ENCODE assay signal across 19 mouse cellular contexts in genomic region chr3:122535938-122536703, GRCm38 (mm10).
DNase-seq lines count a peak whose midpoint lies in the region; ATAC-seq and TF ChIP-seq lines count a peak whose summit lies in the region.
"Had no signal": no experiment of that assay in that cellular context is flagged by ENCODE, and none has a peak within 500 bp of the region (broad histone marks: within the 10 kb centered on the region; RNA-seq: fewer than 3 reads in every experiment).

No protein-coding gene starts in this region.

- 0 out of 2 replicates have a peak, but pooled peaks have one; percentile 36 for ATAC-seq in forebrain, postnatal 0 days
- ATAC-seq in forebrain, embryonic 16.5 days = no peak
- ATAC-seq in midbrain, embryonic 13.5 days = peak; percentile 51
- no peak; the same call in 1 of the 2 replicates for ATAC-seq in midbrain, embryonic 14.5 days (ENCODE audit: low FRiP score, low TSS enrichment)
- ATAC-seq in intestine, embryonic 15.5 days = peak; percentile 41; the same call in 1 of the 2 replicates
- peak; percentile 42; the same call in 1 of the 2 replicates for ATAC-seq in stomach, embryonic 14.5 days (ENCODE audit: insufficient number of reproducible peaks, insufficient read depth, low FRiP score, low read depth)
- ATAC-seq: forebrain, embryonic 14.5 days had no signal

- H3K27ac ChIP-seq in forebrain, postnatal 0 days (ENCODE audit: low read depth, low read length) = no peak overlapping the region
- no peak overlapping the region for H3K27ac ChIP-seq in forebrain, embryonic 16.5 days (ENCODE audit: low read length)
- H3K27ac ChIP-seq in midbrain, embryonic 13.5 days = no peak overlapping the region
- no peak overlapping the region for H3K27ac ChIP-seq in midbrain, embryonic 14.5 days (replicated peaks; ENCODE audit: low read depth, low read length)
- H3K27ac ChIP-seq in intestine, embryonic 15.5 days = no peak overlapping the region; the same call in 1 of the 2 replicates
- H3K27ac ChIP-seq in stomach, embryonic 14.5 days (ENCODE audit: low read length) = no peak overlapping the region
- H3K27ac ChIP-seq: kidney, embryonic 15.5 days; liver, embryonic 14.5 days; lung, embryonic 15.5 days had no signal

- H3K4me2 ChIP-seq in forebrain, postnatal 0 days (ENCODE audit: low read depth) = no peak overlapping the region
- H3K4me2 ChIP-seq in forebrain, embryonic 16.5 days (ENCODE audit: low read length) = no peak overlapping the region
- H3K4me2 ChIP-seq in midbrain, embryonic 13.5 days (replicated peaks) = no peak overlapping the region
- no peak overlapping the region for H3K4me2 ChIP-seq in midbrain, embryonic 14.5 days (ENCODE audit: low read length)
- no peak overlapping the region for H3K4me2 ChIP-seq in intestine, embryonic 15.5 days (replicated peaks)
- no peak overlapping the region for H3K4me2 ChIP-seq in stomach, embryonic 14.5 days (replicated peaks; ENCODE audit: low read depth, low read length)
- H3K4me2 ChIP-seq: kidney, embryonic 15.5 days; lung, embryonic 15.5 days had no signal

- no peak overlapping the region for H3K4me3 ChIP-seq in forebrain, postnatal 0 days (ENCODE audit: low read depth, low read length)
- H3K4me3 ChIP-seq in forebrain, embryonic 16.5 days (replicated peaks; ENCODE audit: low read length) = no peak overlapping the region
- H3K4me3 ChIP-seq in midbrain, embryonic 13.5 days (replicated peaks) = no peak overlapping the region
- no peak overlapping the region for H3K4me3 ChIP-seq in midbrain, embryonic 14.5 days (replicated peaks; ENCODE audit: low read depth, low read length)
- no peak overlapping the region for H3K4me3 ChIP-seq in intestine, embryonic 15.5 days (replicated peaks)
- H3K4me3 ChIP-seq in stomach, embryonic 14.5 days (ENCODE audit: low read depth, low read length) = no peak overlapping the region
- H3K4me3 ChIP-seq: kidney, embryonic 15.5 days; lung, embryonic 15.5 days had no signal

- no peaks in the 10 kb centered on the region for H3K9me3 ChIP-seq in forebrain, postnatal 0 days (ENCODE audit: low read length)
- H3K9me3 ChIP-seq in forebrain, embryonic 16.5 days (ENCODE audit: control insufficient read depth, low read length) = no peaks in the 10 kb centered on the region
- no peaks in the 10 kb centered on the region for H3K9me3 ChIP-seq in midbrain, embryonic 13.5 days
- no peaks in the 10 kb centered on the region for H3K9me3 ChIP-seq in midbrain, embryonic 14.5 days (ENCODE audit: control insufficient read depth, low read length)
- H3K9me3 ChIP-seq in intestine, embryonic 15.5 days = no peaks in the 10 kb centered on the region
- no peaks in the 10 kb centered on the region for H3K9me3 ChIP-seq in stomach, embryonic 14.5 days (ENCODE audit: control insufficient read depth, low read depth, low read length)
- H3K9me3 ChIP-seq: kidney, embryonic 15.5 days; lung, embryonic 15.5 days had no signal

- H3K36me3 ChIP-seq in forebrain, postnatal 0 days (ENCODE audit: insufficient read depth) = peaks cover 38% of the 10 kb centered on the region
- peaks cover 16% of the 10 kb centered on the region for H3K36me3 ChIP-seq in forebrain, embryonic 16.5 days (ENCODE audit: control insufficient read depth, insufficient read depth)
- peaks cover 40% of the 10 kb centered on the region for H3K36me3 ChIP-seq in midbrain, embryonic 13.5 days
- peaks cover 41% of the 10 kb centered on the region for H3K36me3 ChIP-seq in midbrain, embryonic 14.5 days (ENCODE audit: control insufficient read depth, insufficient read depth, low read length)
- 0 out of 2 replicates have a peak, but pooled peaks cover 6% of the 10 kb centered on the region for H3K36me3 ChIP-seq in intestine, embryonic 15.5 days
- H3K36me3 ChIP-seq in stomach, embryonic 14.5 days (ENCODE audit: control insufficient read depth, insufficient read depth, low read length) = peaks cover 31% of the 10 kb centered on the region

- no peak overlapping the region for H3K9ac ChIP-seq in forebrain, postnatal 0 days
- no peak overlapping the region for H3K9ac ChIP-seq in forebrain, embryonic 16.5 days (replicated peaks; ENCODE audit: low read depth, low read length)
- H3K9ac ChIP-seq in midbrain, embryonic 13.5 days (replicated peaks) = no peak overlapping the region
- H3K9ac ChIP-seq in midbrain, embryonic 14.5 days (replicated peaks; ENCODE audit: low read length) = no peak overlapping the region
- H3K9ac ChIP-seq in intestine, embryonic 15.5 days = no peak overlapping the region
- H3K9ac ChIP-seq in stomach, embryonic 14.5 days (replicated peaks; ENCODE audit: low read depth, low read length) = no peak overlapping the region
- H3K9ac ChIP-seq: kidney, embryonic 15.5 days; liver, embryonic 14.5 days; lung, embryonic 15.5 days had no signal

- WGBS in forebrain, postnatal 0 days = 88% methylated on average over 8 of the region's 8 CpGs
- 93% methylated on average over 8 of the region's 8 CpGs for WGBS in forebrain, embryonic 16.5 days
- 86% methylated on average over 8 of the region's 8 CpGs for WGBS in midbrain, embryonic 13.5 days
- WGBS in midbrain, embryonic 14.5 days = 89% methylated on average over 8 of the region's 8 CpGs
- WGBS in intestine, embryonic 15.5 days = 77% methylated on average over 8 of the region's 8 CpGs
- 81% methylated on average over 8 of the region's 8 CpGs for WGBS in stomach, embryonic 14.5 days

- no peaks in the 10 kb centered on the region for H3K4me1 ChIP-seq in forebrain, postnatal 0 days (ENCODE audit: insufficient read depth)
- H3K4me1 ChIP-seq in forebrain, embryonic 16.5 days (replicated peaks; ENCODE audit: control insufficient read depth, insufficient read depth, low read length) = no peaks in the 10 kb centered on the region
- no peaks in the 10 kb centered on the region for H3K4me1 ChIP-seq in midbrain, embryonic 13.5 days (replicated peaks)
- H3K4me1 ChIP-seq in midbrain, embryonic 14.5 days (ENCODE audit: control insufficient read depth, insufficient read depth, low read length) = no peaks in the 10 kb centered on the region
- no peaks in the 10 kb centered on the region for H3K4me1 ChIP-seq in intestine, embryonic 15.5 days (replicated peaks)
- H3K4me1 ChIP-seq in stomach, embryonic 14.5 days (ENCODE audit: control insufficient read depth, insufficient read depth, low read length) = no peaks in the 10 kb centered on the region
- H3K4me1 ChIP-seq: kidney, embryonic 15.5 days; lung, embryonic 15.5 days had no signal

- DNase-seq in forebrain, postnatal 0 days = no peak
- DNase-seq in midbrain, embryonic 14.5 days = no peak
- DNase-seq in yolk sac, embryonic 10.5 days (ENCODE audit: low spot score) = no peak
- DNase-seq in left cerebral cortex, adult 11 months (ENCODE audit: low spot score) = no peak
- DNase-seq: adrenal gland, postnatal 25 days; cerebellum, adult 11-12 months; gastrocnemius, postnatal 25 days; lung, postnatal 4 days; spleen, adult 18-20 months; thymus, adult 2 months had no signal

- TF ChIP-seq CTCF in forebrain, postnatal 0 days (IDR thresholded peaks at IDR 0.05; ENCODE audit: low read depth) = no peak

- no peaks in the 10 kb centered on the region for H3K27me3 ChIP-seq in forebrain, postnatal 0 days (ENCODE audit: insufficient read depth, low read length)
- H3K27me3 ChIP-seq in forebrain, embryonic 16.5 days (replicated peaks; ENCODE audit: control insufficient read depth, insufficient read depth, low read length) = no peaks in the 10 kb centered on the region
- H3K27me3 ChIP-seq in midbrain, embryonic 13.5 days = no peaks in the 10 kb centered on the region
- no peaks in the 10 kb centered on the region for H3K27me3 ChIP-seq in midbrain, embryonic 14.5 days (ENCODE audit: control insufficient read depth, insufficient read depth, low read length)
- no peaks in the 10 kb centered on the region for H3K27me3 ChIP-seq in intestine, embryonic 15.5 days (replicated peaks)
- H3K27me3 ChIP-seq in stomach, embryonic 14.5 days (ENCODE audit: control insufficient read depth, insufficient read depth, low read length) = no peaks in the 10 kb centered on the region
- H3K27me3 ChIP-seq: CH12.LX; kidney, embryonic 15.5 days; lung, embryonic 15.5 days had no signal

Comparison
In these comparisons a context has a peak if more than half of its experiments do, and no peak if none do; other contexts are left out.
1. ATAC-seq: peak in forebrain, postnatal 0 days (single experiment), midbrain, embryonic 13.5 days (single experiment), intestine, embryonic 15.5 days (single experiment) and stomach, embryonic 14.5 days (single experiment); none in forebrain, embryonic 16.5 days (single experiment) and midbrain, embryonic 14.5 days (single experiment).